Mouse (Mus musculus) kidney, adult 9 months (tissue): Measurements from ENCODE around the gene Irgm2.
"Not testable (repeated sequence)": the region's sequence is repeated elsewhere in the genome, so short reads cannot be mapped to it uniquely, and the experiment has no call there.

Source experiments
- DNase-seq: peaks from one replicate; pipeline ENCODE4 v3.0.0; 2022

The Irgm2 gene

DNA sequence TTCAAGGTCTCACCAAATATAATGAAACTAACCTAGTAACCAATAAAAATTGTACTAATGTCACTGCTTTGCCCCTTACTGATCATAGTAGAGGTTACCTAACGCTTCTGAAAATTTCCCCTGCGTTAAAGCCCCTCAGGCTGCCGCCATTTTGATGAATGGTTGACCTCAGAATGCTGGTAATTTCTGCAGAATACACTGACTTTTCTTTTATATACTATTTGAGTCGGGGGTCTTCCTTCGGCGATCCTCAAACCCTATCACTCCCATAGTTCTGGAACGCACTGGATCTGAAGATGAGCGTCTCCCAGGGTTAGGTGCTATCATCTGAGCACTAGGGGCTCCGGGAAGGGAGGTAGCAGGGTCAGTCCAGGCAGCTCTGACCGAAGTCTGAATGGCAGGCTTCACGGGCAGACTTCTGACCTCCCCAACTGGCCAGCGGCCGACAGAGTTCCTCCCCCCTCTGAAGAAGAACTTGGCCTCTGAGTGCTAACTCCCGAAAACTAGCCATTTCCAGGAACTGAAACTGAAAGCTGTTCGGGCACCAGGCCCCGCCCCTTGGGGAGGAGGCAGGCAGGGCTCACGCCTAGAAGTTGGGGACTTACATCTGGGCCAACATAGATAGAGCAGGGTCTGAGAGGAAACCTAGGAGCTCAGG, 15.1 kb downstream of the Irgm2 start:
- peak; percentile 96 for DNase-seq

- not testable (repeated sequence) for DNase-seq
These were observed 15.6 kb downstream of the Irgm2 start for GRCm38 (mm10) chr11:58215049-58215430.

DNA sequence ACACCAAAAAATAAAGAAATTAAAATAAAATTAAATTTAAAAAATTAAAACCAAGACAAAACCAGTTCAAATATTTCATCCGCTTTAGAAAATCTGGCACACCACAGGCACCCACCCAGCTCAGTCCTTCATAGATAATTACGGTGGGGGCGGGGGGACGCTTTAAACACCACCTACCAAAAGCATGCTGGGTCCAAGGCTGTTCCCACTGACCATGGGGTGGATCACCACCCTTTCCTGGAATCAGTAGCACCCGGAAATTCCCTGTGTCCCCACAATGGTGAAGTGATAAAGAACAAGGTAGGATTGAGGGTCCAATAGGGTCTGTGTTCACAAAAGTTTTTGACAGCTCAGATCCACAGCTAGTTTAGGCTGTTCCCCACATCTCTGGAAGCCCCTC, 16.4 kb downstream of the Irgm2 start:
- no peak for DNase-seq

DNA sequence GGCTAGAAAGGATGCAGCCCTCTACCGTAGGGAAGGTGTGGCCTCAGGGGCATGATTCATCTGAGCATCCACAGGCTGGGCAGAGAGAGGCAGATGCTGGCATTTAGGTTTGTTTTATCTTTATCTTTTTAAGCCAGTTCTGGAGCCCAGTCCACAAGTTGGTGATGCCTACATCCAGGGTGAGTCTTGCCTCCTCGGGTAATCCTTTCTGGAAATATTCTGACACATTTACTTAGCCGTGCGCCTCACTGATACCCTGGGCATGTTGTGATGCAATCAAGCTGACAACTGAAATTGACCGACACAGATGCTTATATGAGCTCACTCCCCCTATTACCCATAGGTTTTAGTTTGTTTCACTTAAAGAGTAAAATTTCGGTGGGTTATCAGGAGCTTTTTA, 17.4 kb downstream of the Irgm2 start:
- DNase-seq: no peak

GRCm38 (mm10) chr11:58223751-58224150, 24.3 kb downstream of the Irgm2 start:
- DNase-seq: peak; percentile 31

- DNase-seq: peak; percentile 84
These were observed 24.9 kb downstream of the Irgm2 start for GRCm38 (mm10) chr11:58224313-58224712.

- not testable (repeated sequence) for DNase-seq
These were observed 25.5 kb downstream of the Irgm2 start for GRCm38 (mm10) chr11:58224872-58225271.

GRCm38 (mm10) chr11:58225655-58226054, 26.2 kb downstream of the Irgm2 start:
- DNase-seq: peak; percentile 89

- DNase-seq: no peak
These were observed 27.0 kb downstream of the Irgm2 start for GRCm38 (mm10) chr11:58226425-58226824.

DNA sequence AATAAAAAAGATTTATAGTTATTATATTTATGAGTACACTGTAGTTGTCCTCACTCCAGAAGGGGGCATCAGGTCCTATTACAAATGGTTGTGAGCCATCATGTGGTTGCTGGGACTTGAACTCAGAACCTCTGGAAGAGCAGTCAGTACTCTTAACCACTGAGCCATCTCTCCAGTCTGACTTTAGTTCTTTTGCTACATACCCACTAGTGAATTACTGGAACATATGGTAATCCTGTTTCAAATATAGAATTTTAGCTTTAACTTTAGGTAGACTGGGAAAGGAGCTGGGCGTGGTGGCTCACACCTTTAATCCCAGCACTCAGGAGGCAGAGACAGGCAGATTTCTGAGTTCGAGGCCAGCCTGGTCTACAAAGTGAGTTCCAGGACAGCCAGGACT, 28.6 kb downstream of the Irgm2 start:
- DNase-seq: not testable (repeated sequence)

DNA sequence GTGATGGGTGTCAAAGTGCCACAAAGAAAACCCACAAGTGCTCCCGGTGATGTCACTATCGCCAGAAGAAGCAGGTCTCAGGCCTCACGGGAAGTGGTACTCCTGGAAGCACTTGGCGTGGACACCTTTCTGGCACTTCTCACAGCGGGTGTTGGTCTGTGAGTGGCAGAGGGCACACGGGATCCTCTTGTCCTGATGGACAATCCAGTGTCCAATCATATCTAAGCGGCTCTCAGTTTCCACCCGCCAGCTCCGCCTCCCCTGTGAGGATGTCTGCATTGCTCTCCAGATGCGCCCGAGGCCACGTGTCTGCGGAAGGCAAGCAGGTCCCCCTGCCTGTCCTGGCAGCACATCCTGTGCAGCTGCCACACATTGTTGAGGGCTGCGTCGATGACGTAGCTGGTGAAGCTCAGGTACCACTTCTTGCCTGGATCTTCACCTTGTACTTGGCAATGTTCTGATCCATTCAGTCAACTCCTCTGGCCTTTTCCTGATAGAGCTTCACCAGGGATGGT, 31.0 kb downstream of the Irgm2 start:
- DNase-seq: no peak

- DNase-seq: no peak
These were observed 31.7 kb downstream of the Irgm2 start for GRCm38 (mm10) chr11:58231156-58231555.

GRCm38 (mm10) chr11:58234551-58234950, 35.1 kb downstream of the Irgm2 start:
- peak; percentile 70 for DNase-seq

GRCm38 (mm10) chr11:58235152-58235551, 35.7 kb downstream of the Irgm2 start:
- DNase-seq: peak; percentile 61

DNA sequence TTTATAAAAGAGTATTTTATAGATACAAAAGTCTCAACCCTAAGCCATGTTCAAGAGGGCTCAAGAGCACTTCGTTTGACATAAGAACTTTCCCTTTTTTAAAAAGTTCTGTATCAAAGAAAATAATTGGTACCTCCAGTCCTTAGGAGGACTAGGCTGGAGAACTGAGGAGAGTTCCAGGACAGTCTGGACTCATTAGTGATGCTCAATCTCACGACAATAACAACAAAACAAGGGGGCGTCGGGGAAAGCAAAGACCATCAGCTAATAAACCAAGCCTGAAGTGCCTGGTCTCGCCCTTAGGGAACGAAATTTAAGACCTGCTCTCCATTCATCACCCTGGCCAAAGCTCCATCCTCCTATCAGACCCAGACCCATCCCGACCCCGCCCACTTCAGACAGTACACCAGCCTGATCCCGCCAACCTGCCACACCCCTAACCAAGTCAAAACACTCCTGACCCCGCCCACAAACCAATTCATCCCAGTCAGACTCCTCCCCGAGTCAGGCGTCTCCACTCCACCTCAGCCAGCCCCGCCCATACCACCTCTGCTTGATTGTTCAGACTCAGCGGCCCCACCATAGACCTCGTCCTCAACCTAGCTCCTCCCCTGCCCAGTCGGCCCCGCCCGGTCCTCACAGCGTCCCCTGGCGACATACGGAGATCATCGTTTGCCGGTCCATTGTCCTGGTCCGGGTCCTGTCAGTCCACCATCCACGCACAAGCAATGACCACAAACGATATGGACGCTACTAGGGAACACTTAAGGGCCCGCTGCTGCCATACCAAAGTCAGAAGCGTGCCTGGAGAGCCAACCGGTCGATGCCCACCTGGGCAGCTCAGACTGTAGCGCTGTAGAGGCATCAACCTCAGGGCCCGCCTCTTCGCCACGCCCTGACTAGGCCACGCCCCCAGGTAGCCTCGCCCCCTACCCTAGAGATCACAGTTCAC, 39.7 kb downstream of the Irgm2 start:
- peak; percentile 68 for DNase-seq

- DNase-seq: no peak
These were observed 47.9 kb downstream of the Irgm2 start for GRCm38 (mm10) chr11:58247294-58247693.

DNA sequence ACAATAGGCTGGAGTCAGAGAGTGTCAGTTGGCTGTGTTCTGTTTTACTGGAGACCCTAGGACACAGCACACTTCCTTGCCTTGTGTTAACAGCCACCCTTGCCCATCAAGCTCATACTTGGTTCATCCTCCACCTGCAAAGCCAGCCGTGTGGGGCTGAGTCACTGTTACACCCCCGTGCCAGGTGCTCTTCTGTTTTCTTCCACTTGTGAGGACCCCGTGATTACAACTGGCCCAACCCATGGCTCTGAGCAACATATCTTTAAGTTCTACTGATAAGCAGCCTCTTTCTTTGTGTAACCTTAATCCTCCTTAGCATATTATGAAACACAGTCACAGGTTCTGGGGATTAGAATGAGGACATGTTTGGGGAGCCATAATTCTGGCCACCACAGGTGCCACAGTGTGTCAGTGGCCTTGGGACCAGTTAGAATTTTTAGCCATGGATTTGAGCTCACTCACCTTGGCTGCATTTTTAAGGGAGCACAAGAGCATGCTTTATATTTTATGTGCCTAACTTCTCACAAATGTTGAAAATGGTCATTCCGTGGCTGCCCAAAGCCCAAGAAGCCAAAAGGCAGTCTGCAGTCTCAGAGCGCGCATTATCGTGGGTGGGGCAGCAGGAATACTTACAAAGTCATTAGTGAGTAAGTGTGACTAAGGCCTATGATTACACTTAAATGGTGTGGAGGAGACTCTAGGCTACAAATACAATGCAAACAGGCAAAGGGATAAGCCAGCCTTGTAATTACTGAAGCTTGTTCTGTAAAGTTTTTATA, 50.0 kb downstream of the Irgm2 start:
- no peak for DNase-seq

- no peak for DNase-seq
These were observed 51.1 kb downstream of the Irgm2 start for GRCm38 (mm10) chr11:58250550-58250949.

- no peak for DNase-seq
These were observed 55.0 kb downstream of the Irgm2 start for GRCm38 (mm10) chr11:58254411-58254810.

DNA sequence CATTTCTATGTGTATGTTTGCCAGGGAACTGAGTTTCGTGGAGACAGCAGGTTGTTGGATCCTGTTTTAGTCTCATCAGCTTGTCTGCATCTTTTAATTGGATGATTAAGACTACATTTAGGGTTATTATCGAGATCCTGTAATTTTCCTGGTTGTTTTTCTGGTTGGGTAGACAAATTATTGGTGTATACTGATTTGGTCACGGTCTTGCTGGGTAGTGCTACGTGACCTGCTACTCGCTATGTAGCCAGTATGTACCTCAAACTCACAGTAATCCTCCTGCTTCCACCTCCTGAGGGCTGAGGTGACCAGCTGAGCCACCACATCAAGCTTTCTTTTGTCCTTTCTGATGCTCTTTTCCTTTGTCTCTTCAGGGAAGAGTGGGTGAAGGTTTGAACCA, 58.4 kb downstream of the Irgm2 start:
- DNase-seq: no peak

DNA sequence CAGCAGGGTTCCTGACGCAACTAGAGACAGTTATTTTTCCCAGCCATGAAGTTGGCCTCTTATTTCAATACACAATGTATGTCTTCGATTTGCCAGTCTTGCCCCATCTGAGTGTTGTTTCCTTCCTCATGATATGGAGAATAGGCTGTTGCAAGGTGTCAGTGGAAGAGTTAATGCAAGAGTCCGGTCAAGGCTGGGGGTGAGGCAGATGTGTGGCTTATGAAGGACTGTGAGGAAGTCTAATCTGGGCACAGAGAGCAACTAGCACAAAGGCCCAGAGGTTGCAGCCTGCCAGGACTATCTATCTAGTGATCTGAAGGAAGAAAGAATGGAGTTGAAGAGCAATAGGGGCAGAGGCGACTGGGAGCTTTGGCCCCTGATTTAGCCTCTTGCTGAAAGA, 60.7 kb downstream of the Irgm2 start:
- no peak for DNase-seq

GRCm38 (mm10) chr11:58261826-58262225, 62.4 kb downstream of the Irgm2 start:
- DNase-seq: no peak

DNA sequence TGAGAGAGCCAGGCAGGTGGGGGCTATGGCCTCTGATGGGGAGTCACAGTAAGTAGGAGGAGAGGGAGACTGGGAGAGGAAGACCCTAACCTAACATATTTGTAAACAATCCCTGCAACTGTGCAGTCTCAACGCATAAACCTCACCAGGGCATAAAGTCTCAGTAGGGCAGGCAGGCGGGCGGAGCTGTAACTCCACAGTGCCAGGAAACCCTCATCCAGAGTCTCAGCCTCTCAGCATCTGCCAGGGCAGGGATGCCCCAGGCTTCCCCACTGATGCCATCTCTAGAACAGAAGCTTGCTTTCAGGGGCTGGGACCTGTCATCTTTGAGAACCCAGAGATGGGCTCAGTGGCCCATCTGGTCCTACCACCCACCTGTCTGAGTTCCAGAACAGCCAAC, 62.9 kb downstream of the Irgm2 start:
- no peak for DNase-seq
